8 mouse cellular contexts compared by ENCODE assay signal in genomic region chr3:107334202-107334934, GRCm38 (mm10). TPM values are rescaled to one million over a fixed set of nuclear protein-coding genes. Genes with fewer than 3 reads are reported as not detected.
DNase-seq lines count a peak whose midpoint lies in the region; ATAC-seq and TF ChIP-seq lines count a peak whose summit lies in the region.

No protein-coding gene starts in this region.

- 0 out of 2 replicates have a peak, but pooled peaks have one; percentile 15 for TF ChIP-seq POLR2A in bone marrow, adult 2 months (IDR thresholded peaks at IDR 0.05; ENCODE audit: borderline replicate concordance, control insufficient read depth, low read depth, low read length)

- H3K9ac ChIP-seq in hindbrain, embryonic 13.5 days: peak overlapping the region; percentile 88
- H3K9ac ChIP-seq in midbrain, embryonic 14.5 days (replicated peaks; ENCODE audit: low read length): peak overlapping the region; percentile 80

- peak overlapping the region; percentile 72 for H3K4me2 ChIP-seq in hindbrain, embryonic 13.5 days
- H3K4me2 ChIP-seq in midbrain, embryonic 14.5 days (ENCODE audit: low read length): peak overlapping the region; percentile 77

- peak overlapping the region; percentile 89 for H3K27ac ChIP-seq in layer of hippocampus, adult 2 months
- H3K27ac ChIP-seq in bone marrow, adult 2 months (ENCODE audit: control insufficient read depth, insufficient read depth, low read depth, low read length, poor library complexity): peak overlapping the region; percentile 96
- peak overlapping the region; percentile 93 for H3K27ac ChIP-seq in hindbrain, embryonic 13.5 days
- peak overlapping the region; percentile 93 for H3K27ac ChIP-seq in midbrain, embryonic 14.5 days (replicated peaks; ENCODE audit: low read depth, low read length)

- WGBS in bone marrow, adult 2 months: 10% methylated on average over 12 of the region's 12 CpGs
- 12% methylated on average over 12 of the region's 12 CpGs for WGBS in hindbrain, embryonic 13.5 days
- 10% methylated on average over 12 of the region's 12 CpGs for WGBS in midbrain, embryonic 14.5 days

- H3K4me3 ChIP-seq in layer of hippocampus, adult 2 months: peak overlapping the region; percentile 68
- peak overlapping the region; percentile 91 for H3K4me3 ChIP-seq in bone marrow, adult 2 months (replicated peaks; ENCODE audit: control insufficient read depth, low read depth, low read length)
- H3K4me3 ChIP-seq in hindbrain, embryonic 13.5 days: peak overlapping the region; percentile 84
- peak overlapping the region; percentile 93 for H3K4me3 ChIP-seq in midbrain, embryonic 14.5 days (replicated peaks; ENCODE audit: low read depth, low read length)

- no peak for TF ChIP-seq CTCF in layer of hippocampus, adult 2 months (conservative IDR thresholded peaks at IDR 0.05)
- TF ChIP-seq CTCF in bone marrow, adult 2 months (IDR thresholded peaks at IDR 0.05; ENCODE audit: control insufficient read depth, insufficient read depth, low read length): no peak

- H3K36me3 ChIP-seq in hindbrain, embryonic 13.5 days: peaks cover 14% of the 10 kb centered on the region
- peaks cover 14% of the 10 kb centered on the region for H3K36me3 ChIP-seq in midbrain, embryonic 14.5 days (ENCODE audit: control insufficient read depth, insufficient read depth, low read length)

- peaks cover 2% of the 10 kb centered on the region; the same call in 1 of the 2 replicates for H3K4me1 ChIP-seq in bone marrow, adult 2 months (ENCODE audit: control insufficient read depth, insufficient read depth, low read length)
- peaks cover 31% of the 10 kb centered on the region for H3K4me1 ChIP-seq in hindbrain, embryonic 13.5 days (replicated peaks)
- H3K4me1 ChIP-seq in midbrain, embryonic 14.5 days (ENCODE audit: control insufficient read depth, insufficient read depth, low read length): peaks cover 25% of the 10 kb centered on the region

- no peak for ATAC-seq in hindbrain, embryonic 13.5 days (ENCODE audit: low FRiP score)
- no peak for ATAC-seq in midbrain, embryonic 14.5 days (ENCODE audit: low FRiP score, low TSS enrichment)

- DNase-seq in layer of hippocampus, adult 2 months (ENCODE audit: low spot score in 2 of 2): no peak
- no peak for DNase-seq in layer of hippocampus, adult 9-10 months (ENCODE audit: low spot score)
- DNase-seq in midbrain, embryonic 14.5 days: no peak
- DNase-seq in gastrocnemius, adult 18-20 months (ENCODE audit: low spot score): no peak
- DNase-seq in adrenal gland, postnatal 25 days: no peak
- no peak for DNase-seq in kidney, postnatal 4 days

- no peaks in the 10 kb centered on the region for H3K27me3 ChIP-seq in hindbrain, embryonic 13.5 days
- H3K27me3 ChIP-seq in midbrain, embryonic 14.5 days (ENCODE audit: control insufficient read depth, insufficient read depth, low read length): no peaks in the 10 kb centered on the region

- no peaks in the 10 kb centered on the region for H3K9me3 ChIP-seq in hindbrain, embryonic 13.5 days
- no peaks in the 10 kb centered on the region for H3K9me3 ChIP-seq in midbrain, embryonic 14.5 days (ENCODE audit: control insufficient read depth, low read length)

RNA-seq across cellular contexts. Expression of gene Rbm15, which starts 0.9 kb away (rescaled TPM):
- total RNA-seq in layer of hippocampus, adult 2 months (2021): 10 to 100 TPM; 26.8 to 30.1 TPM
- polyA plus RNA-seq in bone marrow, adult 2 months (2011; ENCODE audit: insufficient read depth, insufficient read length, low replicate concordance, missing spikeins): 14.6 and 26.7 TPM in 2 replicates
- 9.1 and 9.5 TPM in 2 replicates for polyA plus RNA-seq in hindbrain, embryonic 13.5 days (2015; fragmentation: Nextera tagmentation; extraction: Ambion mirVana)
- 9.1 and 10.3 TPM in 2 replicates for polyA plus RNA-seq in midbrain, embryonic 14.5 days (2014; fragmentation: Nextera tagmentation; extraction: Ambion mirVana)
- 10 to 100 TPM; 21.3 to 23.5 TPM for total RNA-seq in gastrocnemius, adult 18-20 months (2021)
- total RNA-seq in adrenal gland, postnatal 25 days (2021): 40.8 and 43.7 TPM in 2 replicates

RNA-seq across cellular contexts. Expression of gene Slc16a4, which starts 43.3 kb away (rescaled TPM):
- total RNA-seq in layer of hippocampus, adult 2 months (2021): 1 to 10 TPM; 1.2 to 1.4 TPM
- polyA plus RNA-seq in bone marrow, adult 2 months (2011; ENCODE audit: insufficient read depth, insufficient read length, low replicate concordance, missing spikeins): 0.80 TPM in 1 of 2 replicates, not detected in the other
- polyA plus RNA-seq in hindbrain, embryonic 13.5 days (2015; fragmentation: Nextera tagmentation; extraction: Ambion mirVana): 2.3 and 2.5 TPM in 2 replicates
- 1.6 and 2.3 TPM in 2 replicates for polyA plus RNA-seq in midbrain, embryonic 14.5 days (2014; fragmentation: Nextera tagmentation; extraction: Ambion mirVana)
- under 1 TPM; 0.09 TPM for total RNA-seq in gastrocnemius, adult 18-20 months (2021)
- 0.36 and 0.52 TPM in 2 replicates for total RNA-seq in adrenal gland, postnatal 25 days (2021)

RNA-seq across cellular contexts. Expression of gene Lamtor5, which starts 55.7 kb away (rescaled TPM):
- 10 to 100 TPM; 61.4 to 65.2 TPM for total RNA-seq in layer of hippocampus, adult 2 months (2021)
- 38.4 and 57.7 TPM in 2 replicates for polyA plus RNA-seq in bone marrow, adult 2 months (2011; ENCODE audit: insufficient read depth, insufficient read length, low replicate concordance, missing spikeins)
- polyA plus RNA-seq in hindbrain, embryonic 13.5 days (2015; fragmentation: Nextera tagmentation; extraction: Ambion mirVana): 200 TPM in 2 replicates
- polyA plus RNA-seq in midbrain, embryonic 14.5 days (2014; fragmentation: Nextera tagmentation; extraction: Ambion mirVana): 190 and 210 TPM in 2 replicates
- 10 to 100 TPM; 57.2 to 58.1 TPM for total RNA-seq in gastrocnemius, adult 18-20 months (2021)
- 74.6 and 91.9 TPM in 2 replicates for total RNA-seq in adrenal gland, postnatal 25 days (2021)
